Mouse (Mus musculus) neutrophil, adult 59 days (primary cell): Measurements from ENCODE around the gene Tob2. TPM values are rescaled to one million over a fixed set of nuclear protein-coding genes. Genes with fewer than 3 reads are reported as not detected.

ENCODE experiments used
- total RNA-seq, 2 experiments: library from RNA; stranded (reverse); gene quantifications; 1 replicate in 1 of 2; 2 replicates in 1 of 2; pipeline ENCODE4 v1.2.4; 2023

Gene Tob2
- 10 to 100 TPM; 43.9 to 47.3 TPM for total RNA-seq

GRCm38 (mm10) chr15:81858517-81859329, at the start of gene Tob2:
Gene Tob2 (minus strand): TSS chr15:81858796.

DNA sequence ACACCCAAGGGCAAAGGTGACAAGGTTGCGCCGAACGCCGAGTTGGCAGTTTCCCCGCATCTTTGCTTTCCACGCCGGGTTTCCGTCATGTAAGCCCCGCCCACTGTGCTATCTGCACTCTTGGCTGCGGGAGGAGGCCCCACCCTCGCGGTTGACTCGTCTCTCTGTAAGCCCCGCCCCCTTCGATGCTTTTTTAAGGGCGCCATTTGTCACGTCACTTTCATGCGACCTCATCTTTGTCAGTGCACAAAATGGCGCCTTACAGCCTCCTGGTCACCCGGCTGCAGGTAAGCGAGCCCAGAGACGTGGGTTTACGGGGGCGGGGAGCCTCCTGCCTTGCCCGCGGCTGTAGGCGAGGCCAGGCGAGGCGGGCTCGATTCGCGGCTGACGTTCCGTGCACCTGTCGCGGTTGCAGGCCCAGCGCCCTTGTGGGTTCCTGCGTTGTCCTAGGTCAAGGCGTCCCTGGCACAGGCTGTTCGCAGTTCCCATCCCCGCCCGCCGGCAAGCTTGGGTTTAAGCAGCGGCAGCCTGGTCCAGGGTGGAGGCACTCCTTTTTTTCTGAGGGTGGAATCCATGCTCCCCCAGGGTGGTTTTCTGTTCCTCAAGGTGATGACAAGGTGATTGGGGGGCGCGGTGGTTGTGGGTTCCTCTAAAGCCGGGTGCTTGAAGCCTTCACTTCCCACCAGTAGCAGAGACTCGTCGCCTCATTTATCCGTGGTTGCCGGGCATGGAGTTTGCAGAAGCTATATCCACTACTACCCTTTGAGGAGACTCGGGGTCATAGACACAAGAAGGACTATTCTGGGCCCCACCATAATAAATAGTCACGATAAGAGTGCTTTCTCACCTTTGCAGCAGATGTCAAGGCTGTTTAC, 13.9 kb upstream of the Tob2 start, which contains the start of gene Aco2:
Gene Aco2, plus strand, starts transcription at position 48 of the 875 bp plus-strand sequence.

DNA sequence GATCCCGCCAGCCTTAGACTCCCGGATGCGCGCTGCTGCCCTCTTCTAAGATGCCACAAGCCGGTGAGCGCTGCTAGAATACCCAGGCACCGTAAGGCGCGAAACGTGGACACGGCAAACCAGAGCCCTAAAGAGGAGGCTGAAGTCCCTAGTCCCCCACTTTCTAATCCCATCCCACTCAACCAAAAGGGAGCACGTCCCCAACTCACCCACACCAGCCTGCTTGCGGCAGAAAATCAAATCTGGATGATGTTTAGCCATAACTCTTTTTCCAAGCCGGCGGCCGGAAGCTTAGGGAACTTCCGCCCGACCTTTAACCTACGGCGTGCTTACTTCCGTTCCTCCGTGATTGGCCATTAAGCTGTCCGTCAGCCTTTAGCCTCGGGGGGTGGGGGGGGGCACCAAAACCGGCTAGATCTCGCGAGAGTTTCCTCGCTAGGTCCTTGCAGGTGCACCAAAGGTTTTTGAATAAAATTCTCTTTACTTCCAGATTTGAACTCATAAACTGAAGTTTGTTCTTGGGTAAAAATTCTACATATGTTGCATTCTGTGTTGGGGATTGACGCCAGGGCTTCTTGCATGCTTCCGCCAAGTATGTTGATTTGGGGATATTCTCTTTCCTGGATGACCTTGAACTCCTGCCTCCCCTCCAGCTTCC, 13.1 kb upstream of the Tob2 start, which contains the start of gene Phf5a:
Gene Phf5a, minus strand, starts transcription at position 308 of the 658 bp plus-strand sequence.

GRCm38 (mm10) chr15:81802001-81802890, 56.4 kb downstream of the Tob2 start, which contains the start of gene Tef:
Gene Tef (plus strand): TSS chr15:81802421.

Other genes with a start within 250 kb of the Tob2 start
- 10 to 100 TPM; 13.1 to 21.6 TPM for gene L3mbtl2, start 194.9 kb downstream of the Tob2 start, total RNA-seq
- gene Chadl, start 161.5 kb downstream of the Tob2 start, total RNA-seq = not detected
- gene Zc3h7b, start 113.7 kb downstream of the Tob2 start, total RNA-seq = 1 to 10 TPM; 9.2 to 9.6 TPM
- 10 to 100 TPM; 56.2 TPM for gene Rangap1, start 113.3 kb downstream of the Tob2 start, total RNA-seq
- 1 to 10 TPM; 5.9 to 8.3 TPM for gene Tef, start 56.4 kb downstream of the Tob2 start, total RNA-seq
- gene Phf5a, start 13.1 kb upstream of the Tob2 start, total RNA-seq = 10 to 100 TPM; 38.8 to 45.4 TPM
- gene Aco2, start 13.5 kb upstream of the Tob2 start, total RNA-seq = 10 to 100 TPM; 81.9 to 87.8 TPM
- gene Polr3h, start 67.4 kb upstream of the Tob2 start, total RNA-seq = 1 to 10 TPM; 4.7 to 6.5 TPM
- gene Csdc2, start 78.0 kb upstream of the Tob2 start, total RNA-seq = not detected
- 10 to 100 TPM; 32.6 to 33.6 TPM for gene Pmm1, start 102.1 kb upstream of the Tob2 start, total RNA-seq
- not detected for gene 1700029P11Rik, start 121.7 kb upstream of the Tob2 start, total RNA-seq
- gene Xrcc6, start 129.0 kb upstream of the Tob2 start, total RNA-seq = 10 to 100 TPM; 20.8 to 29.1 TPM
- 10 to 100 TPM; 18.6 to 23.8 TPM for gene Desi1, start 175.1 kb upstream of the Tob2 start, total RNA-seq
- 10 to 100 TPM; 44.8 to 47.4 TPM for gene Snu13, start 188.8 kb upstream of the Tob2 start, total RNA-seq
- gene 4930407I10Rik, start 200.4 kb upstream of the Tob2 start, total RNA-seq = not detected
- not detected for gene Mei1, start 211.2 kb upstream of the Tob2 start, total RNA-seq